Mouse (Mus musculus): ENCODE measurements at regions not wholly inside any gene's neighbourhood (a gene's known extent, or its start where the extent isn't known, plus 50 kb on each side); places are given as distances from the start of the nearest gene placed in this dataset.

DNA sequence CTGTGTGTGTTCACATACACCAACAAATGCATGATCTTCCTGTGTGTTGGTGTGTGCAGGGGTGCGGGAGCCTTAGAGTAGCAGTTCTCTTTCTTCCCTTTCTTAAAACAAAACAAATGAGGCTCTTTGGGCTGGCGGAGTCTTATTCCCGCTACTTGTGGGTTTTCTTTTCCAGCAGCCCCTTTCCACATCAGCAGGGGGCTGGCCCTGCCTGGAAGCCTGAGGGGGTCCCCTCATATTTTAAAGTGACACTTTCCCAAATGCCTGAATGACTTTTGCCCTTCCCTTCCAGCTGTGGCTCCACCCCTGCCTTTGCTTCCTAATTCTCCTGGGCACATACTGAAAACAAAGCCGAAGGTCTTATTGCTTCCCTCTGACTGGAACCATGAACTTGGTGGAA is 498.3 kb upstream of the Mki67 start:
- ATAC-seq (replicated peaks; ENCODE audit: low read depth, poor library complexity, severe bottlenecking), result no peak

DNA sequence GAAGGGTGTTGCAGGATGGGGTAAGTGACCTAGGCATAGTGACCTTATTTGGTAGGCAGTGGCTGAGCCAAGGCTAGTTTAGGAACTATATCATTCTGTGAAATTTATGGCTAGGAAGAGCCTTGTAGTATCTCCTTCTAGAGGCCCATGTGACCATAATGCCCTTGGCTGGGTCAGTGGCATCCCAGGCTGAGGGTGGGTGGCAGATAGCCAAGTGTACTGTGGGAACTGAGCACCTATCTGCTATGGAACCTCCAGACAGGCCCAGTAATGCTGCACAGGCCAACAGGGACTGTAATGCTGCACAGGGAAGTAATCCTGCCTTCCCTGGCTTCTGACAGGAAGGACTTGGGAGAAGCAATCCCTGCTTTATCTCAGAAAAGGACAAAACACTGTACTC is 500.6 kb upstream of the Mki67 start:
- ATAC-seq (replicated peaks; ENCODE audit: low read depth, poor library complexity, severe bottlenecking), result no peak

DNA sequence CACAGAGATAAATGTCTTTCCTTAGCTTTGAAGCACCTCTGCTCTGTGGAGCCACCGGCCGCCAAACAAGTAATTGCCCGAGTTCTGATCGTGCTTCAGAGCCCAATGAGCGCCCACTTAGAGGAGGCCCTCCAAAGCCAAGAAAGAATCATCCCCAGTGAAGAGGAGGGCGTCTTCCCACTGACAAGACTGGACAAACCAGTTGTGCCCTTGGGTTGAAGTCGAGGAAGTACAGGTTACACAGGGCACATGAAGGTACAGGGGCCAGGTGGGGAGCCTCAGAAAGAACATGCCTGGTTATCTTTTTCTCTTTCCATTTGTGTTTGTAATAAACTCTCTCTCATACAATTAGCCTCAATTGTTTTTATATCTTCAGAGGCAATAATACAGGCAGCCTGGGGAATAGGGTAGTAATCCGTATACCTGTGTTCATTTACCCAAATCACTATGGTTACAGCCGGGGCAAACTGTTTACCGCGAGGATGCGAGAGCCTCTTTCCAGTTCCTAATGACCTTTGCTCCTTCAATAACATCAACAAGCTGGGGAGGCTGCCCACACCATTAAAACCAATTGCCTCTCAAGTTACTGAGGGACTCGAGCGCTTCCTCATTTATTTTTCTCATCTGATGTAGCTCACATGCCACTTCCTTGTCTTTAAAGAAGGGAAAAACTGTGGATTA is 503.5 kb upstream of the Mki67 start:
- ATAC-seq (replicated peaks; ENCODE audit: low read depth, poor library complexity, severe bottlenecking), result no peak

DNA sequence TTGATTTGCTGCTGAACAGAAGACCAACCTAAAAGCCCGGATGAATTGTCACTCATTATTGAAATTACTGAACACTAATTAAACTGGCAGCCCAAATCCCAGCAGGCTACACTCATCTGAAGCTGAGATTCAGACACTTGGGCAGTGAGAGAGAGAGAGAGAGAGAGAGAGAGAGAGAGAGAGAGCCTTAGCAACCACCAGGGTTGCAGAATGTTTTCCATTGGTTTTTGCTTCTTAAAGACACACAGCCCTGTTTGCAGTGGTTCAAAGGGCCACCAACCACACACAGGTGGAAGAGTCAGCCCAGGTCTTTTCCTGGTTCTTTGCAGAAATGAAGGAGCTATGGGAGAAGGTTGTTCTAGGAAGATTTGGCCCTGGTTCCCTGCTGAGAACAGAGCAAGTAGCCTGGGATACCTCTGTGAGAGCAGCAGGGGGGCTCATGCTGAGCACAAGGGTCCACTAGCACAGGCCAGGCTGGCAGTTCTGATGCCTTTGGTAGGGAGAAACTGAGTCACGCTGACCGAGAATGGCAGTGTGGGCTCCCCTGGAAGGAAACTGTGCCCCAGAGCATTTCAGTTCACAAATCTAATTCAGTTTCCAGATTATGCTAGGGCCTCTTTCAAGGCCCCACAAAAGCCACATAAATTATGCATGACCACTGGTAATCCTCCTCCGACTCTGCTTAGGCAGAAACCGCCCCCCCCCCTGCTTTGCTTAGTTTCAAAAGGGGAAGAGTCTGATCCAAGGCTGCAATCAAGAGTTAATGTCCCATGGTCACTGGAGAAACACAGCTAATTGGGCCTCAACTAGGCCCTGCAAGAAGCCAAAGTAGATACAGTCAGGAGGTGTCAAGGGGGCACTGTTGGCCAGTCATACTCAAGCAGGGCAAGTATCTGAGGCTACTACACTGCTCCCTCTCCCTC is 504.3 kb upstream of the Mki67 start:
- ATAC-seq (replicated peaks; ENCODE audit: low read depth, poor library complexity, severe bottlenecking), result no peak

DNA sequence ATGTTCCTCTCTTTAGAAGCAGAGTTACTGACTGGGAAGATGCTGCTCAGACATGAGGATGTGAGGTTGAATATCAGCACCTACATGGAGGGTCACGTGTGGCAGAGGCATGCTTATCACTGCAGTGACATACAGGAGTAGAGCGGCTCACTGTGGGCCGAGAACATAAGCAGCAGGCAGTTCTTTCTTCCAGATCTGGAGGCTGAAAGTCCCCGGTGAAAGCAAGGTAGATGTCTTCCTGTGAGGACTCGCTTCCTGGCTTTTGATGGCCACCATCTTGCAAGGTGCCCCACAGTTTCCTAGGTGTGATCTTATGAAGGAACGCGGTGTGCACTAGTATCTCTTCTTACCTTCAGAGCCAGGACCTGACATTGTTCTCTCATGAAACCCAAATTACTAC is 505.5 kb upstream of the Mki67 start:
- no peak for ATAC-seq (replicated peaks; ENCODE audit: low read depth, poor library complexity, severe bottlenecking)

DNA sequence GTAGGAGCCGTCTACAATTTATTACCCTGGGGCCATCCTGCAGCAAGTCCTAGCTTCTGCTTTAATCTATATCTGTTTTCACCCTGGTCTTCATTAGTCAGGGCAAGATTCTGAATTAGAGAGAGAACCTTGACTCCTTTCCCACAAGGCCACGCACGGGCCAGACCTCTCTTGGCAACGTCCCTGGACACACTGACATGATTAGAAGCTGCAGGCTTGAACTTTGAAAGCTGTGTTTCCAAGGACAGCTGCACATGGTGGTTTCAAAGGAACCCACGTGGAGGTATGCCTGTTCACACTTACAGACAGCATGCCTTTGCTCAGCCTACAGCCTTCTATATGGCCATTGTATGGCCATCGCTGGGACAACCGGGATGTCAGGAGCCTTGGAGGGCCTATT is 509.9 kb upstream of the Mki67 start:
- no peak for ATAC-seq (replicated peaks; ENCODE audit: low read depth, poor library complexity, severe bottlenecking)

DNA sequence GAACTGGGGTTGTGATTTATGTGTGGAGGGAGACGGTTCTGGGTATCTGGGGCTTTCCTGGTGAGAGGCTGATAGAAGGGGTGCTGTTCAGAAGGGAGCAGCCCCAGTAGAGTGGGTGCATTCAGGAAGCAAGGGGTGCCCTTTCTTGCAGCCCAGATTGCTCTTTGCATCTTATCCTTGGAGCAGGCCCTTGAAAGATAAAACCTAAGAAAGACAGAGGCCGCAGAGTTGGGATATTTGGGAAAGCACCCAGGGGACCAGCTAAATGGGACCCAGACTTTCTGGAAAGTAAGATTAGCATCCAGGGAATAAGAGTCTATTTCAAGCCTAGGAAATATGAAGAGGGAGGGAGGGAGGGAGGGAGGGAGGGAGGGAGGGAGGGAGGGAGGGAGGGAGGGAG is 512.2 kb upstream of the Mki67 start:
- ATAC-seq (replicated peaks; ENCODE audit: low read depth, poor library complexity, severe bottlenecking), result no peak

DNA sequence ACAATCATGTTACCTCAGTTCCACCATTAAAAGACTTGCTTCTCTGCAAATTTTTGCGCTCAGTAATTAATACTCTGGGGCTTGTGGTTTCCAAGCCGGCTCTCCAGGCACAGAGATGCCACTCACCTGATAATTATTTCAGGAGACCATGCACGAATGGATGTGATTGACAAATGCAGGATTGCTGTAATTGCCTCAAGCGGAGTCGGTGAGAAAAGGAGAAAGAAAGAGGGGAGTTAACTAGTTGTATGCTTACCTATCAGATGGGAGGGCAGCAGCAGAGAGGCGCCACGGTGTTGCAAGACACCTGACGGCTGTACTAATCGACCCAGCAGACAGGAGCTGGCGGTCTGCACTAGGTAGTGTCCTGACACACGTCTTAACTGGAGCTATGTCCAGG is 513.4 kb upstream of the Mki67 start:
- no peak for ATAC-seq (replicated peaks; ENCODE audit: low read depth, poor library complexity, severe bottlenecking)

DNA sequence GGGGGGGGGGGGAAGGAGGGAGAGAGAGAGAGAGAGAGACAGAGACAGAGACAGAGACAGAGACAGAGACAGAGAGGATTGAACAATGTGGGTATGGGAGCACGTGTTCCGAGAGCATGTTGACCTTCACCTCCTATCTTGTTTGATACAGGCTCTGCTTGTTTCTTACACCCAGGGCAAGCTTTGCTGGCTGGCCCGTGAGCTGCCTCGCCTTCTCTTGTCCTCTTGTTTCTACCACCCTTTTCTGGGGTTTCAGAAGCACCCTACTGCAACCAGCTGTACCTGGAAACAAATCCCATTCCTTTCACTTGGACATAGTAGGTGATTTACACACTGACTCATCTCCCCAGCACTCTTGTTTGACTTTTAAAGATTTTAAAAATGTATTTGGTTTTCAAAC is 516.0 kb upstream of the Mki67 start:
- no peak for ATAC-seq (replicated peaks; ENCODE audit: low read depth, poor library complexity, severe bottlenecking)

DNA sequence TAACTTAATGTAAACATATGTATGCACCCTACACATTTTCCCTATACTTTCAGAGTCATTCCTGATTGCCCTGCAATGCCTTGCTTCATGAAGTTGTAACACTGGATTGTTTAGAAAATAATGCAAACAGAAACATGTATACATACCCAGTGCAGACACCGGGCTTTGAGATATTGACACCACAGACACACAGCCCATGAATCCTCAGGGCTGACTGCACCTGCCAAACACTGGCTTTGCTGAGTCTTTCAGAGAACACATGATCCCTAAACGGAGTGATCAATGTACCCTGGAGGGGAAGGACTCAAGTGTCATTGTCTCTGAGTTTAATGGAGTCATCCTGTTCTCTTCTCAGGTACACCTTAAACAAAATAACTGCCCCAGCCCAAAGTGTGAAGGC is 519.4 kb upstream of the Mki67 start:
- no peak for ATAC-seq (replicated peaks; ENCODE audit: low read depth, poor library complexity, severe bottlenecking)

DNA sequence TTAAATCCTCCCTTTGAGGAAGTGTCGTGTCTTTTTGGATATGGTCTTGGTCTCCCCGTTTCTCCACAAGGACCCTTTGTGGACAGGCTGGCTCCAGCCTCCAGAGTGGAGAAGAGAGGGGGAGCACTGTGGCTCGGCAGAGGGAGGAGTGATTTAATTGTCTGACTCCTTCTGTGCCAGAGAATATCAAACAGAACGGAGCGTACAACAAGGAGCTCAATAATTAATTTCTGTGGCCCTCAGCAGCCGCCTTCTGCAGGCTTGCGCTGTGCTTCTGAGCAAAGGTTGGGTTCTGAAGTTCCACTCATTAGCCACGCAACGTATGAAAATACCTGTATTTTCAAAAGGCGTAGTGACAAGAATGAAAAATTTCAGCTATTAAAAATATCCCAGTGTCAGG is 520.2 kb upstream of the Mki67 start:
- ATAC-seq (replicated peaks; ENCODE audit: low read depth, poor library complexity, severe bottlenecking), result no peak

DNA sequence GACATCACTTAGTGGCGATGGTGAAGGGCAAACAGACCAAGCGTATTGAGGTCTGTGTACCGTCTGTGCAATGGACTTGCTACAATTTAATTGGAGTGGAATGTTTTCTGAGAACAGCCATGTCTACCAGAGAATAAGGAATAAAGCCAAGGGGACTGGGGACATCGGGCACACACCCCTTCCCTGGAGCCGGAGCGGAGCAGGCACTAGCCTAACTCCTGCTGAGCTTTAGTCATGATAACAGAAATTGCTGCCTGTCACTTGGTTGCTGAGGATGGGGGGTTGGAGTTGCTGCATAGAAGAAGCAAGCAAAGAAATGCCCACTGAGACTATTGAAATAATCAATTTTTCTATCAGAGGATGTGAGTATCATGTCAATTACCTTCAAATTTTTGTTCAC is 549.5 kb upstream of the Mki67 start:
- no peak for ATAC-seq (replicated peaks; ENCODE audit: low read depth, poor library complexity, severe bottlenecking)

DNA sequence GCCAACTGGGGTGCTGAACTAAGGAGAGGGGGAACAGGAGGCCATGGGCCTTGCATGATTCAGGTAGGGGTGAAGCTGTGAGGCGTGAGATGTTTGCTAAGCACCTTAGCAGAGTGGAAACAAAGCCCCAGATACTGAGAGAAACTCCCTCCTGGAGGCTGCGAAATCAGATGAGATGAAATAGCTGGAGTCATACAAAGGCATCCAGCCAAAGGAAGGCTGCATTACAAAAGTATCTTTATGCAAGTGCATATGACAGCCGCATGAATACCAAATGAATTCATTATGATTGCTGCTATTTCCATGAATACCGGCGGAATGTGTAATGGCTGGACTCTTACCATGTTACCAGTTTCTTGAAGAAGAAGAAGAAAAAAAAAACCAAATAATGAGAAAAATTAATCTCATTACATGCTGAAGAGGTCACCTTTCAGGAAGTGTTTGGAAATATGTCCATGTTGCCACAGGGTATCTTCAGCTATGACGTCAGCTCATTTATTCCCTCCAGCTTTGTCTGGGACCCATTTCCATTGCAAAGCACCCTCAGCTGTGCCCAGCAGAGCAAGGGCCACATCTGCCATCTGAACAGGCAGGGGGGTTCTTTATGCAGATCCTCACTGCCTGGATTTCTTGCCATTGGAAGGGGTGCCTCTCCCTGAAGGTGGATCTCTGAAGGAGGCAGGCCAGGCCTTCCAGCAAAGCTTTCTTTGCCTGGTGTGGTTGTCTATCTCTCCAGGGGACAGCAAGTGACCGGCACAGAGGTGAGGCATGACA is 551.7 kb upstream of the Mki67 start:
- ATAC-seq (replicated peaks; ENCODE audit: low read depth, poor library complexity, severe bottlenecking), result no peak

DNA sequence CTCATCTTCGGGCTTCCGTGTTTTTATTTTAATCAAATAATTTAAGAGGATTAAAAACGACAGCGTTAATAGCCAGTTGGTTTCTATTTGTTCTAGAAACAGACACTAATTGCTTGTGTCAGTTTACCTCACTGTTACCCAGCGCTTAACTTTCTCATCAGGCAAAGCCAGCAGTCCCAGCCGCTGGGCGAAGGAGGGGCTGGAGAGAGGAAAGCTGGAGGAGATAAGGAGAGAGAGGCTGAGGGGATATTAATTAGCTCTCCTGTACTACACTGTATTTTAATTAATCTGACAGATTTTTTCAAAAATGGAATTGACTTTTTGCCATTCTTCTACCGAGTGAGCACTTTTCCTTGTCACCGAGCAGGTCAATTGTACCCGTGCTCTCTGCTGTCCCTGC is 559.5 kb upstream of the Mki67 start:
- no peak for ATAC-seq (replicated peaks; ENCODE audit: low read depth, poor library complexity, severe bottlenecking)

DNA sequence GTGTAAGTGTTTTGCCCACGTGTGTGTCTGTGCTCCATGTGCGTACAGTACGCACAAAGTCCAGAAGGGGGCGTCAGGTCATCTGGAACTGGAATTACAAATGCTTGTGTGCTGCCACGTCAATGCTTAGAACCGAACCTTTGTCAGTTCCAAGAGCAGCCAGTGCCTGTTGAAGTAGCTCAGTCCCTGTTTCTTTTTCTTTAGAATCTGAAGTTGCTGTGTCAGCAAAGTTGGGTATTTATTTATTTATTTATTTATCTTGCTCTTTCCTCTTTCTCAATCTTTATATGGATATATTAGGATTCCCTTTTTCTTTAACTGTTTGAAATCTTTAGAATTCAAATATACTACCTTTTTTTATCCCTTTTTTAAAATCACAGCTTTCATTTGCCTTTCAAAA is 567.6 kb upstream of the Mki67 start:
- no peak for ATAC-seq (replicated peaks; ENCODE audit: low read depth, poor library complexity, severe bottlenecking)

DNA sequence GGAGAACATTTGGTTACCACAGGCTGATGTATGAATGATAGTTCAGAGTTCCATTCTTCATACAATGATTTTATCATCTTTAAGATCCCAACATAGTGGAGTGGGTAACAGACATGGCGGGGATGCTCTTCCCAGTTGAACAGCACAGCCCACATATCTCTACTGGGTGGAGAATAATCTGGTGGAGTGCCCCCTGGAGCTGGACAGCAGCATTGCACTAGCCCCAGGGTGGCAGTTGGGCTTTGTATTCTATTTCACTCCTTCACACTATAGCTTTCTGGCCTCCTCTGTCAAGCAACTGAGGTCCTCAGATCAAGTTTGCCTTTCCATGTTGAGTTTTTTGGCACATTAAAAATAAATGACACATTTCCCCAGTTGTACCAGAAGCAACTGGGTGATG is 569.4 kb upstream of the Mki67 start:
- ATAC-seq (replicated peaks; ENCODE audit: low read depth, poor library complexity, severe bottlenecking), result no peak

DNA sequence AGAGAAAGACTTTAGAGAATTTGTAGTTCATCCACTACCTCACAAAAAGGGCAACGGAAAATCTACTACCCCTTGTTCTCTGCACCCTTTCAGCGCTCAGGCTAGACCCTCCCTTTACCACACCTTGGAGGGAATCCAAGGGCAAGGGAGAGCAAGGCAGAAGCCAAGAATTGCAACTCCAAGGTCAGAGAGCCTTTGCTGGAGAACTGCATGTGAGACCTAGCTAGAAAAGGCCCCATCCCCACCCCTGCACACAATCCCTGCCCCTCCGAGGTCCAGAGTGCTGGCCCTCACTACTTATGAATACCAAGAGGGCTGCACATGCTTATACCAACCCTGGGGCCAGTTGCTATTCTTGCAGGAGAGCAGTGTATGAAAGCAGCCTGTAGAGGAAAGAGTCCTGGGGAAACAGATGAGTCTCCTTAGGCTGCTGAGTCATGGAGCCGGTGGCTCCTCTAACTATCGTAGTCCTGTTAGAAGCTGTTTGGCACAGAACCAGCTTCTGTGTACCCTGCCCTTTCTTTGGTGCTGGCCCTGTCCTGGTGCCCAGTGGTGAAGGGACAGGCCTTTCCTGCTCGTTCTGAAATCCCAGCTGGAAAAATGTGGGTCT is 577.5 kb upstream of the Mki67 start:
- ATAC-seq (replicated peaks; ENCODE audit: low read depth, poor library complexity, severe bottlenecking), result no peak

DNA sequence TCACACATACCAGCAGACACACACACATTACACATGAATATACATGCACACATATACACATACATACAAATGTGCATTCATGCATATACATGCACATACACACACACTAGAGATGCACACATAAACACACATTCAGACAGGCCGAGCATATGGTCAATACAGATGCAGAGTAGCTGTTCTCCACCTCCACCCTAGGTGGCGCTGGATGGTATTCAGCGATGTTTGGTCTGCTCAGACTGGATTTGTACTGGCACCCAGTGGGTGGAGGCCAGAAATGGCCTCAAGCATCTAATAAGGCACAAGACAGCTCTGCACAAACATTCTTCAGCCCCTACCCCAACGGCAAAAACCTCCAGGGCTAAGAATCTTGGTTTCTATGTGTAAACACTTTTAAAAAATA is 578.3 kb upstream of the Mki67 start:
- ATAC-seq (replicated peaks; ENCODE audit: low read depth, poor library complexity, severe bottlenecking), result peak; percentile 78; the same call in 1 of the 2 replicates

DNA sequence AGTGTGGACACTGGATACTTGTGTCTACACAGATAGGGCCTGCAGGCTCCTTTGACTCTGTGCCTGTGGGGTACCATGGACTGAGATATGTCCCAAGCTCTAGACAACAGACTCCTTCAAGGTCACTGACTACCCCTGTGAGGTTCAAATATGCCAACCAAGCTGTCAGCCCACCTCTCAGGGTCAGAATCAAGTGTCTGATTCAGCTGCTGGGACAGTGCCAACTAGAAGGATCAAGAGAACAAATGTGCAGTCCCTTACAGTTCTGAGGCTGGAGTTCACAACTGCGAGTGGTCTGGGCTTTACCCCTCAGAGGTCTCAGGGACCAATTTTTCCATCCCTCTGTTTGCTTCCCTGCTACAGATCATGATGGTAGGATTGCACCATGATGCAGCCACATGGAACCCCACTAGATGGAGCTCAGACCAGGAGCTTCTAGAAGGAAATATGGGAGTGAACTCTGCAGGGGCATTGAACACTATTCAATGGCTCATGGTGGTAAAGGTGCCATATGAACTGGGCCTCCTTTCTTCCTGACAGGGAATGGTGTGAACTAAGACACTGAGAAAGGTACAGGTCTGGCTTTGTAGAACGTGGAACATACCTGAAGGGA is 581.8 kb upstream of the Mki67 start:
- no peak for ATAC-seq (replicated peaks; ENCODE audit: low read depth, poor library complexity, severe bottlenecking)

DNA sequence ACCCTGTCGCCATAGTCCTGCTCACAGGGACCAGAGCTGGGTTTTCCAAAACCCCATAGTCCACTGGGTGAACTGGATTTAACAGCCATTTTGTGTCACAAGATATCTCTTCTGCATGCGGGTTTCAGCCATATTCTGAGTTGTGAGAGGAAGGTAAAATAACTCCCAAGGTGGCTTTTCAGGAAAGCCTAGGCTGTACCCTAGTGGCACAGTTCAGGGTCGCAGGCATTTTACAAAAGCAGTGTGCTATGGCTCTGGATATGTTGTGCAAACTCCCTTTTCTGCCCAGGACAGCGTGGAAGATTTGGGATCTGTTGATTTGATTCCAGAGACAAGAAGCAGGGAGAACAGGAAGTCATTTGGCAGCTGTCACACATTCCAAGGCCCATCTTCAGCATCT is 588.3 kb upstream of the Mgmt start:
- ATAC-seq (replicated peaks; ENCODE audit: low read depth, poor library complexity, severe bottlenecking), result no peak
